Mouse (Mus musculus) T-helper 17 cell (primary cell): ENCODE measurements around the gene Josd2.

Experiments
- in situ Hi-C, 2 experiments: fragments of 300-600 bp; cut with MboI, MseI; formaldehyde crosslinking; loops; 1 replicate in 1 of 2; 2 replicates in 1 of 2; pipeline ENCODE4 v1.15.1; 2025; ENCODE audit warnings: high pct_unique_total_duplicates in 2 of 2

Josd2 gene

GRCm38 (mm10) chr7:44467811-44468411 is at the start of gene Josd2:
TSS of gene Josd2 (plus strand) at chr7:44467980.
- in situ Hi-C loops, result loop anchor here (5.0 kb wide), 1 partner anchor 66 kb away; no protein-coding TSS in a partner anchor

- in situ Hi-C loops, result no loop called here
Observed at GRCm38 (mm10) chr7:44427666-44428065, 40.1 kb upstream of the Josd2 start.

- in situ Hi-C loops, result no loop called here
Observed at GRCm38 (mm10) chr7:44428171-44428950, 39.4 kb upstream of the Josd2 start.

- in situ Hi-C loops, result no loop called here
Observed at GRCm38 (mm10) chr7:44428968-44429521, 38.7 kb upstream of the Josd2 start, which contains the start of gene Lrrc4b. TSS of gene Lrrc4b (plus strand) at chr7:44429018.

GRCm38 (mm10) chr7:44429534-44430488 is 38.0 kb upstream of the Josd2 start:
- in situ Hi-C loops, result no loop called here

GRCm38 (mm10) chr7:44432550-44432949 is 35.2 kb upstream of the Josd2 start:
- in situ Hi-C loops, result no loop called here

GRCm38 (mm10) chr7:44433371-44433770 is 34.4 kb upstream of the Josd2 start:
- in situ Hi-C loops, result no loop called here

- in situ Hi-C loops, result no loop called here
Observed at GRCm38 (mm10) chr7:44434089-44434488, 33.7 kb upstream of the Josd2 start.

GRCm38 (mm10) chr7:44435796-44436195 is 32.0 kb upstream of the Josd2 start:
- in situ Hi-C loops, result loop anchor here in 1 of 2 experiments (5.0 kb wide), 1 partner anchor 43 kb away; no protein-coding TSS in a partner anchor

- in situ Hi-C loops, result loop anchor here in 1 of 2 experiments (5.0 kb wide), 1 partner anchor 44 kb away; no protein-coding TSS in a partner anchor
Observed at GRCm38 (mm10) chr7:44436267-44436666, 31.5 kb upstream of the Josd2 start.

- in situ Hi-C loops, result loop anchor here in 1 of 2 experiments (5.0 kb wide), 1 partner anchor 45 kb away; no protein-coding TSS in a partner anchor
Observed at GRCm38 (mm10) chr7:44437188-44437587, 30.6 kb upstream of the Josd2 start.

- in situ Hi-C loops, result loop anchor here in 1 of 2 experiments (5.0 kb wide), 1 partner anchor 46 kb away; no protein-coding TSS in a partner anchor
Observed at GRCm38 (mm10) chr7:44437933-44438332, 29.8 kb upstream of the Josd2 start.

GRCm38 (mm10) chr7:44439696-44440095 is 28.1 kb upstream of the Josd2 start:
- in situ Hi-C loops, result loop anchor here in 1 of 2 experiments (5.0 kb wide), 1 partner anchor 47 kb away; no protein-coding TSS in a partner anchor

GRCm38 (mm10) chr7:44440479-44440878 is 27.3 kb upstream of the Josd2 start:
- in situ Hi-C loops, result no loop called here

- in situ Hi-C loops, result no loop called here
Observed at GRCm38 (mm10) chr7:44441180-44441579, 26.6 kb upstream of the Josd2 start.

GRCm38 (mm10) chr7:44441648-44442109 is 26.1 kb upstream of the Josd2 start:
- in situ Hi-C loops, result no loop called here

GRCm38 (mm10) chr7:44442407-44442821 is 25.4 kb upstream of the Josd2 start:
- in situ Hi-C loops, result no loop called here

GRCm38 (mm10) chr7:44443268-44444173 is 24.3 kb upstream of the Josd2 start:
- in situ Hi-C loops, result no loop called here

- in situ Hi-C loops, result no loop called here
Observed at GRCm38 (mm10) chr7:44444886-44445527, 22.8 kb upstream of the Josd2 start.
